Mouse (Mus musculus): Measurements from ENCODE around the gene Cdyl. TPM values are rescaled to one million over a fixed set of nuclear protein-coding genes. Genes with fewer than 3 reads are reported as not detected.

The Cdyl gene
- 18.6 to 21.3 TPM (median 20.6 TPM) in 4 replicates for total RNA-seq (2023; ENCODE audit: inconsistent age)

DNA sequence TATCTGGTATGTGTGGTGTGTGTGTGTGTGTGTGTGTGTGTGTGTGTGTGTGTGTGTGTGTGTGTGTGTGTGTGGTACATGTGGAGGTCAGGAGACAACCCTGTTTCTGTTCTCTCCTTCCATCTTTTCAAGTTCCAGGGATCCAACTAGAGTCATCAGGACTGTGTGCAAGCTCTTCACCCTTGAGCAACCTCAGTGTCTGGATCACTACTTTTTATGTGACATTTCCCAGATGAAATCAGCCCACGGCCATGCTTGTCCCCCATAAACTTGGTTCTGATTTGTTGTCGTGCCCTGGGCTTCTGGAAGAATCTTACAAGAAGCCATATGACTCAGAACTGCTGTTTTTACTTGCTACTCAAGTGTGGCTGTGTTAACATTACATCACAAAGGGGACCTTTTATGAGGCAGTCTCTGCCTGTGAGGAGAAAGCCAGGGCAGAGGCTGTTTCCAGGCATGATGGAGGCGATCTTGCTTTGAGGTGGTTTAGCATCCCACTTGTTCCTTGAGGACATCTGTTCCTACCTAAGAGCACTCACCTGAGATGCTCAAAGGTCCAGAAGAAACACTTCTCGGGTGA lies at the start of gene Cdyl:
Gene Cdyl, plus strand, starts transcription at position 428 of the 580 bp plus-strand sequence.

DNA sequence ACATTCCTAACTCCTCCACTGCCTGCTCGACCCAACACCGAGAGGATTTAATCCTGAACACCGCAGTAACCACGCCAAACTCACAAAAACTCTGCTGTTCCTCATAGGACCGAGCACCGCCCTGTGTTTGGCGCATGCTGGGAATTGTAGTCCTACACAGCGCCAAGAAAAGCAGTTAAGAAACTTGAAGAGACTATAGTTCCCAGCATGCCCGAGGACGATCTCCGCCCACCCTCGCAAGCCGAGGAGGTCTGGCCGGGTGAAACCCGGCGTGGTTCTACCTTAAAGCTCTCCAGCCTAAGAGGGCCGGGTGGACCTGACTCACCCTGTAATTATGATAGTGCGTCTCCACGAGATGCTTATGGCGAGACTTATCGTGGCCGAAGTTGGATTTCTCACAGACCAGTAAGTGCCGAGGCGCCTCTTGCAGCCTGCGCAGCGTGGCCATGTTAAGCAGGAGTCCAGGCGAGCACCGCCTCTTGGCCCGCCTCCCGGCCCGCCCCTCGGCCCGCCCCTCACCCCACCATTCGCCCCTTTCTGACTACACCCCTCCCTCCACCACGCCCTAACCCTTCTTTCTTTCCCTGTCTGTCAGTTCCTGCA lies 246.3 kb downstream of the Cdyl start, which contains the start of gene Rpp40:
Gene Rpp40, minus strand, starts transcription at position 481 of the 603 bp plus-strand sequence.

Other genes starting within 250 kb of the Cdyl start
- 5.2 to 13.5 TPM (median 8.9 TPM) in 4 replicates for gene Rpp40, start 246.5 kb downstream of the Cdyl start, total RNA-seq (2023; ENCODE audit: inconsistent age)